Mouse (Mus musculus): ENCODE measurements at regions not wholly inside any gene's neighbourhood (a gene's known extent, or its start where the extent isn't known, plus 50 kb on each side); places are given as distances from the start of the nearest gene placed in this dataset.

GRCm38 (mm10) chr2:159734576-159734975, 599.4 kb downstream of the Gm826 start:
- TF ChIP-seq CTCF (IDR thresholded peaks at IDR 0.05; ENCODE audit: low read depth, low read length) (no peak), POLR2A (IDR thresholded peaks at IDR 0.05; ENCODE audit: extremely low read depth, insufficient read depth, low read length) (no peak)
